Mouse (Mus musculus): Measurements from ENCODE around the gene Gpx3. TPM values are rescaled to one million over a fixed set of nuclear protein-coding genes. Genes with fewer than 3 reads are reported as not detected.

Gpx3 gene
- total and polyA plus RNA-seq, 2 experiments: 2.0 to 2.7 TPM

GRCm38 (mm10) chr11:54878893-54879292 lies 23.4 kb upstream of the Gpx3 start:
- Histone ChIP-seq H3K9ac (ENCODE audit: low read depth, low read length) (no peak overlapping the region), H3K27me3 (ENCODE audit: control insufficient read depth, insufficient read depth, low read length) (no peaks in the 10 kb centered on the region), H3K27ac (replicated peaks; ENCODE audit: insufficient read depth, low read depth, low read length) (no peak overlapping the region), H3K79me2 (ENCODE audit: control insufficient read depth, insufficient read depth, low read length) (no peaks in the 10 kb centered on the region), H3K4me3 (ENCODE audit: insufficient read depth, low read depth, low read length) (no peak overlapping the region), H3K36me3 (ENCODE audit: control insufficient read depth, insufficient read depth, low read length) (peaks cover 2% of the 10 kb centered on the region; the same call in 1 of the 2 replicates), H3K4me1 (ENCODE audit: control insufficient read depth, insufficient read depth, low read length) (peaks cover 4% of the 10 kb centered on the region; the same call in 1 of the 2 replicates)
- 73% methylated on average over 6 of the region's 6 CpGs for WGBS
- TF ChIP-seq CTCF (IDR thresholded peaks at IDR 0.05; ENCODE audit: low read depth, low read length): no peak
- no peak for TF ChIP-seq POLR2A (IDR thresholded peaks at IDR 0.05; ENCODE audit: extremely low read depth, insufficient read depth, low read length)
- DNase-seq (ENCODE audit: extremely low read depth, low read depth, low spot score): no peak

- Histone ChIP-seq H3K79me2 (ENCODE audit: control insufficient read depth, insufficient read depth, low read length) (no peaks in the 10 kb centered on the region), H3K27me3 (ENCODE audit: control insufficient read depth, insufficient read depth, low read length) (no peaks in the 10 kb centered on the region), H3K27ac (replicated peaks; ENCODE audit: insufficient read depth, low read depth, low read length) (no peak overlapping the region), H3K36me3 (ENCODE audit: control insufficient read depth, insufficient read depth, low read length) (no peaks in the 10 kb centered on the region), H3K9ac (ENCODE audit: low read depth, low read length) (no peak overlapping the region), H3K4me1 (ENCODE audit: control insufficient read depth, insufficient read depth, low read length) (peaks cover 4% of the 10 kb centered on the region; the same call in 1 of the 2 replicates), H3K4me3 (ENCODE audit: insufficient read depth, low read depth, low read length) (no peak overlapping the region)
- TF ChIP-seq POLR2A (IDR thresholded peaks at IDR 0.05; ENCODE audit: extremely low read depth, insufficient read depth, low read length): no peak
- peak; percentile 36 for TF ChIP-seq CTCF (IDR thresholded peaks at IDR 0.05; ENCODE audit: low read depth, low read length)
- DNase-seq (ENCODE audit: extremely low read depth, low read depth, low spot score): peak; percentile 53
- 37% methylated on average over 4 of the region's 4 CpGs for WGBS
These were observed 22.8 kb upstream of the Gpx3 start for GRCm38 (mm10) chr11:54879434-54879833.

- Histone ChIP-seq H3K27ac (replicated peaks; ENCODE audit: insufficient read depth, low read depth, low read length) (no peak overlapping the region), H3K4me1 (ENCODE audit: control insufficient read depth, insufficient read depth, low read length) (peaks cover 4% of the 10 kb centered on the region; the same call in 1 of the 2 replicates), H3K27me3 (ENCODE audit: control insufficient read depth, insufficient read depth, low read length) (no peaks in the 10 kb centered on the region), H3K79me2 (ENCODE audit: control insufficient read depth, insufficient read depth, low read length) (no peaks in the 10 kb centered on the region), H3K9ac (ENCODE audit: low read depth, low read length) (no peak overlapping the region), H3K36me3 (ENCODE audit: control insufficient read depth, insufficient read depth, low read length) (no peaks in the 10 kb centered on the region), H3K4me3 (ENCODE audit: insufficient read depth, low read depth, low read length) (no peak overlapping the region)
- WGBS: 74% methylated on average over 10 of the region's 10 CpGs
- no peak for DNase-seq (ENCODE audit: extremely low read depth, low read depth, low spot score)
- TF ChIP-seq CTCF (IDR thresholded peaks at IDR 0.05; ENCODE audit: low read depth, low read length): no peak
- no peak for TF ChIP-seq POLR2A (IDR thresholded peaks at IDR 0.05; ENCODE audit: extremely low read depth, insufficient read depth, low read length)
These were observed 22.3 kb upstream of the Gpx3 start for GRCm38 (mm10) chr11:54879922-54880321.

GRCm38 (mm10) chr11:54881051-54881474 lies 21.2 kb upstream of the Gpx3 start:
- Histone ChIP-seq H3K4me3 (ENCODE audit: insufficient read depth, low read depth, low read length) (no peak overlapping the region), H3K27ac (replicated peaks; ENCODE audit: insufficient read depth, low read depth, low read length) (no peak overlapping the region), H3K9ac (ENCODE audit: low read depth, low read length) (no peak overlapping the region), H3K36me3 (ENCODE audit: control insufficient read depth, insufficient read depth, low read length) (no peaks in the 10 kb centered on the region), H3K79me2 (ENCODE audit: control insufficient read depth, insufficient read depth, low read length) (no peaks in the 10 kb centered on the region), H3K27me3 (ENCODE audit: control insufficient read depth, insufficient read depth, low read length) (no peaks in the 10 kb centered on the region), H3K4me1 (ENCODE audit: control insufficient read depth, insufficient read depth, low read length) (peaks cover 4% of the 10 kb centered on the region; the same call in 1 of the 2 replicates)
- DNase-seq (ENCODE audit: extremely low read depth, low read depth, low spot score): peak; percentile 43
- TF ChIP-seq CTCF (IDR thresholded peaks at IDR 0.05; ENCODE audit: low read depth, low read length) (no peak), POLR2A (IDR thresholded peaks at IDR 0.05; ENCODE audit: extremely low read depth, insufficient read depth, low read length) (no peak)
- WGBS: 23% methylated on average over 2 of the region's 2 CpGs

- Histone ChIP-seq H3K4me1 (ENCODE audit: control insufficient read depth, insufficient read depth, low read length) (peaks cover 4% of the 10 kb centered on the region; the same call in 1 of the 2 replicates), H3K36me3 (ENCODE audit: control insufficient read depth, insufficient read depth, low read length) (no peaks in the 10 kb centered on the region), H3K27me3 (ENCODE audit: control insufficient read depth, insufficient read depth, low read length) (no peaks in the 10 kb centered on the region), H3K79me2 (ENCODE audit: control insufficient read depth, insufficient read depth, low read length) (no peaks in the 10 kb centered on the region), H3K4me3 (ENCODE audit: insufficient read depth, low read depth, low read length) (no peak overlapping the region), H3K27ac (replicated peaks; ENCODE audit: insufficient read depth, low read depth, low read length) (no peak overlapping the region), H3K9ac (ENCODE audit: low read depth, low read length) (no peak overlapping the region)
- TF ChIP-seq CTCF (IDR thresholded peaks at IDR 0.05; ENCODE audit: low read depth, low read length): peak; percentile 32
- TF ChIP-seq POLR2A (IDR thresholded peaks at IDR 0.05; ENCODE audit: extremely low read depth, insufficient read depth, low read length): no peak
- WGBS: 30% methylated on average over 8 of the region's 8 CpGs
- peak; percentile 51 for DNase-seq (ENCODE audit: extremely low read depth, low read depth, low spot score)
These were observed 19.6 kb upstream of the Gpx3 start for GRCm38 (mm10) chr11:54882671-54883070.

- peaks cover 4% of the 10 kb centered on the region; the same call in 1 of the 2 replicates for H3K4me1 ChIP-seq (ENCODE audit: control insufficient read depth, insufficient read depth, low read length)
- no peaks in the 10 kb centered on the region for H3K79me2 ChIP-seq (ENCODE audit: control insufficient read depth, insufficient read depth, low read length)
- TF ChIP-seq POLR2A (IDR thresholded peaks at IDR 0.05; ENCODE audit: extremely low read depth, insufficient read depth, low read length): no peak
- TF ChIP-seq CTCF (IDR thresholded peaks at IDR 0.05; ENCODE audit: low read depth, low read length): no peak
- H3K27ac ChIP-seq (replicated peaks; ENCODE audit: insufficient read depth, low read depth, low read length): peak overlapping the region; percentile 69
- DNase-seq (ENCODE audit: extremely low read depth, low read depth, low spot score): peak; percentile 42
- no peak overlapping the region for H3K4me3 ChIP-seq (ENCODE audit: insufficient read depth, low read depth, low read length)
- no peak overlapping the region for H3K9ac ChIP-seq (ENCODE audit: low read depth, low read length)
- H3K27me3 ChIP-seq (ENCODE audit: control insufficient read depth, insufficient read depth, low read length): no peaks in the 10 kb centered on the region
- 72% methylated on average over 5 of the region's 5 CpGs for WGBS
- H3K36me3 ChIP-seq (ENCODE audit: control insufficient read depth, insufficient read depth, low read length): no peaks in the 10 kb centered on the region
These were observed 17.9 kb upstream of the Gpx3 start for GRCm38 (mm10) chr11:54884197-54884828.
